20 mouse cellular contexts compared by ENCODE assay signal in genomic region chr9:48796267-48796822, GRCm38 (mm10). TPM values are rescaled to one million over a fixed set of nuclear protein-coding genes. Genes with fewer than 3 reads are reported as not detected.
A peak's percentile ranks its signal among the peaks of the same experiment; 100 is the strongest.
DNase-seq lines count a peak whose midpoint lies in the region; ATAC-seq and TF ChIP-seq lines count a peak whose summit lies in the region.
"Had no signal": no experiment of that assay in that cellular context is flagged by ENCODE, and none has a peak within 500 bp of the region (broad histone marks: within the 10 kb centered on the region; RNA-seq: fewer than 3 reads in every experiment).

No protein-coding gene starts in this region.

- 56% methylated on average over 11 of the region's 11 CpGs for WGBS in liver, postnatal 0 days (ENCODE audit: insufficient replicate concordance)
- WGBS in liver, embryonic 11.5 days = 45% methylated on average over 11 of the region's 11 CpGs
- WGBS in hindbrain, embryonic 14.5 days = 32% methylated on average over 11 of the region's 11 CpGs
- WGBS in limb, embryonic 12.5 days = 9% methylated on average over 11 of the region's 11 CpGs
- WGBS in neural tube, embryonic 14.5 days = 42% methylated on average over 11 of the region's 11 CpGs
- WGBS in kidney, embryonic 16.5 days = 31% methylated on average over 11 of the region's 11 CpGs

- 0 out of 2 replicates have a peak overlapping the region, but pooled peaks have one; percentile 21 for H3K9ac ChIP-seq in liver, postnatal 0 days (replicated peaks)
- H3K9ac ChIP-seq in liver, embryonic 11.5 days (ENCODE audit: low read depth, low read length) = no peak overlapping the region
- H3K9ac ChIP-seq in hindbrain, embryonic 14.5 days = peak overlapping the region; percentile 8; the same call in 1 of the 2 replicates
- no peak overlapping the region for H3K9ac ChIP-seq in limb, embryonic 12.5 days (replicated peaks)
- H3K9ac ChIP-seq in neural tube, embryonic 14.5 days (replicated peaks; ENCODE audit: low read depth, low read length) = no peak overlapping the region
- H3K9ac ChIP-seq in kidney, embryonic 16.5 days (replicated peaks; ENCODE audit: low read length) = no peak overlapping the region
- H3K9ac ChIP-seq: forebrain, postnatal 0 days; heart, embryonic 13.5 days; liver, embryonic 13.5 days had no signal

- 0 out of 2 replicates have a peak overlapping the region, but pooled peaks have one; percentile 13 for H3K4me2 ChIP-seq in liver, postnatal 0 days (ENCODE audit: low read depth, low read length)
- H3K4me2 ChIP-seq in liver, embryonic 11.5 days = no peak overlapping the region
- peak overlapping the region; percentile 22; the same call in 1 of the 2 replicates for H3K4me2 ChIP-seq in hindbrain, embryonic 14.5 days (replicated peaks)
- peak overlapping the region; percentile 47 for H3K4me2 ChIP-seq in limb, embryonic 12.5 days
- no peak overlapping the region for H3K4me2 ChIP-seq in neural tube, embryonic 14.5 days (ENCODE audit: low read depth, low read length)
- no peak overlapping the region for H3K4me2 ChIP-seq in kidney, embryonic 16.5 days (replicated peaks; ENCODE audit: low read depth, low read length)
- H3K4me2 ChIP-seq: heart, embryonic 13.5 days; liver, embryonic 13.5 days had no signal

- no peak for TF ChIP-seq EP300 in liver, postnatal 0 days (IDR thresholded peaks at IDR 0.05; ENCODE audit: low read depth)

- H3K27me3 ChIP-seq in liver, postnatal 0 days (ENCODE audit: insufficient read depth, low read length) = no peaks in the 10 kb centered on the region
- peaks cover 37% of the 10 kb centered on the region for H3K27me3 ChIP-seq in liver, embryonic 11.5 days (replicated peaks; ENCODE audit: control insufficient read depth, insufficient read depth, low read length)
- H3K27me3 ChIP-seq in hindbrain, embryonic 14.5 days (ENCODE audit: control insufficient read depth, insufficient read depth, low read length) = no peaks in the 10 kb centered on the region
- peaks cover 71% of the 10 kb centered on the region for H3K27me3 ChIP-seq in limb, embryonic 12.5 days
- H3K27me3 ChIP-seq in neural tube, embryonic 14.5 days (ENCODE audit: control insufficient read depth, insufficient read depth, low read length) = no peaks in the 10 kb centered on the region
- peaks cover 21% of the 10 kb centered on the region for H3K27me3 ChIP-seq in kidney, embryonic 16.5 days (ENCODE audit: insufficient read depth, low read length)

- ATAC-seq in liver, postnatal 0 days = no peak
- no peak for ATAC-seq in liver, embryonic 11.5 days (replicated peaks; ENCODE audit: low FRiP score)
- no peak for ATAC-seq in hindbrain, embryonic 14.5 days (ENCODE audit: low FRiP score)
- no peak for ATAC-seq in limb, embryonic 12.5 days (ENCODE audit: insufficient number of reproducible peaks, insufficient read depth, low FRiP score, low TSS enrichment, low read depth)
- ATAC-seq in neural tube, embryonic 14.5 days (ENCODE audit: low read depth) = 0 out of 2 replicates have a peak, but pooled peaks have one; percentile 6
- no peak for ATAC-seq in kidney, embryonic 16.5 days (ENCODE audit: low FRiP score, low TSS enrichment)
- ATAC-seq: forebrain, postnatal 0 days had no signal

- no peak for DNase-seq in liver, postnatal 0 days
- no peak for DNase-seq in liver, embryonic 11.5 days (ENCODE audit: low spot score)
- no peak for DNase-seq in hindbrain, embryonic 14.5 days (ENCODE audit: low spot score)
- no peak for DNase-seq in B cell, adult 2 months
- DNase-seq in urinary bladder, adult 2 months (ENCODE audit: low spot score) = no peak
- DNase-seq: adrenal gland, postnatal 14 days; cerebellum, adult 9-10 months; forebrain, postnatal 0 days; gastrocnemius, postnatal 25 days; heart, postnatal 4 days; kidney, adult 2 months; liver, embryonic 13.5 days; lung, postnatal 14 days; thymus, postnatal 25 days had no signal

- no peaks in the 10 kb centered on the region for H3K36me3 ChIP-seq in liver, postnatal 0 days (replicated peaks; ENCODE audit: insufficient read depth, low read length)
- no peaks in the 10 kb centered on the region for H3K36me3 ChIP-seq in liver, embryonic 11.5 days (ENCODE audit: control insufficient read depth, insufficient read depth, low read length)
- no peaks in the 10 kb centered on the region for H3K36me3 ChIP-seq in hindbrain, embryonic 14.5 days (replicated peaks; ENCODE audit: control insufficient read depth, insufficient read depth)
- H3K36me3 ChIP-seq in limb, embryonic 12.5 days = no peaks in the 10 kb centered on the region
- no peaks in the 10 kb centered on the region for H3K36me3 ChIP-seq in neural tube, embryonic 14.5 days (ENCODE audit: control insufficient read depth, insufficient read depth, low read length)
- H3K36me3 ChIP-seq in kidney, embryonic 16.5 days (ENCODE audit: insufficient read depth, low read length) = no peaks in the 10 kb centered on the region
- H3K36me3 ChIP-seq: heart, embryonic 13.5 days; liver, embryonic 13.5 days had no signal

- H3K4me3 ChIP-seq in liver, postnatal 0 days (ENCODE audit: low read depth, low read length) = no peak overlapping the region
- no peak overlapping the region for H3K4me3 ChIP-seq in liver, embryonic 11.5 days (ENCODE audit: low read depth, low read length)
- H3K4me3 ChIP-seq in hindbrain, embryonic 14.5 days (replicated peaks; ENCODE audit: low read length) = no peak overlapping the region
- no peak overlapping the region for H3K4me3 ChIP-seq in limb, embryonic 12.5 days (replicated peaks)
- no peak overlapping the region for H3K4me3 ChIP-seq in neural tube, embryonic 14.5 days (ENCODE audit: low read depth, low read length)
- no peak overlapping the region for H3K4me3 ChIP-seq in kidney, embryonic 16.5 days (ENCODE audit: low read length)
- H3K4me3 ChIP-seq: embryonic facial prominence, embryonic 10.5 days; erythroblast, embryonic 14.5 days; heart, embryonic 13.5 days; liver, embryonic 13.5 days had no signal

- peak overlapping the region; percentile 66 for H3K27ac ChIP-seq in liver, postnatal 0 days (ENCODE audit: low read depth)
- H3K27ac ChIP-seq in liver, embryonic 11.5 days (ENCODE audit: low read depth, low read length) = no peak overlapping the region
- H3K27ac ChIP-seq in hindbrain, embryonic 14.5 days = no peak overlapping the region
- no peak overlapping the region for H3K27ac ChIP-seq in limb, embryonic 12.5 days
- no peak overlapping the region for H3K27ac ChIP-seq in neural tube, embryonic 14.5 days (ENCODE audit: low read depth, low read length)
- no peak overlapping the region for H3K27ac ChIP-seq in kidney, embryonic 16.5 days (ENCODE audit: low read length)
- H3K27ac ChIP-seq: embryonic facial prominence, embryonic 10.5 days; heart, embryonic 13.5 days; liver, embryonic 13.5 days had no signal

- H3K4me1 ChIP-seq in liver, postnatal 0 days (ENCODE audit: insufficient read depth) = peaks cover 49% of the 10 kb centered on the region
- H3K4me1 ChIP-seq in liver, embryonic 11.5 days (replicated peaks; ENCODE audit: control insufficient read depth, insufficient read depth, low read length) = peaks cover 39% of the 10 kb centered on the region
- peaks cover 14% of the 10 kb centered on the region; the same call in 1 of the 2 replicates for H3K4me1 ChIP-seq in hindbrain, embryonic 14.5 days (replicated peaks; ENCODE audit: control insufficient read depth, insufficient read depth, low read length)
- peaks cover 38% of the 10 kb centered on the region for H3K4me1 ChIP-seq in limb, embryonic 12.5 days (replicated peaks)
- peaks cover 13% of the 10 kb centered on the region; the same call in 1 of the 2 replicates for H3K4me1 ChIP-seq in neural tube, embryonic 14.5 days (ENCODE audit: control insufficient read depth, insufficient read depth, low read length)
- H3K4me1 ChIP-seq in kidney, embryonic 16.5 days (ENCODE audit: insufficient read depth, low read length) = 0 out of 2 replicates have a peak, but pooled peaks cover 7% of the 10 kb centered on the region

- H3K9me3 ChIP-seq in liver, postnatal 0 days (ENCODE audit: low read length) = no peaks in the 10 kb centered on the region
- no peaks in the 10 kb centered on the region for H3K9me3 ChIP-seq in liver, embryonic 11.5 days (ENCODE audit: control insufficient read depth, low read length)
- no peaks in the 10 kb centered on the region for H3K9me3 ChIP-seq in hindbrain, embryonic 14.5 days (ENCODE audit: control insufficient read depth, low read length)
- no peaks in the 10 kb centered on the region for H3K9me3 ChIP-seq in limb, embryonic 12.5 days
- H3K9me3 ChIP-seq in neural tube, embryonic 14.5 days (ENCODE audit: control insufficient read depth, low read length) = no peaks in the 10 kb centered on the region
- H3K9me3 ChIP-seq in kidney, embryonic 16.5 days (ENCODE audit: low read length) = no peaks in the 10 kb centered on the region
- H3K9me3 ChIP-seq: embryonic facial prominence, embryonic 10.5 days; heart, embryonic 13.5 days; liver, embryonic 13.5 days had no signal

- no peak for TF ChIP-seq CTCF in liver, postnatal 0 days (IDR thresholded peaks at IDR 0.05; ENCODE audit: low read depth)

RNA-seq across cellular contexts. Expression of gene Zbtb16, which starts 39.7 kb away (rescaled TPM):
- polyA plus RNA-seq in liver, postnatal 0 days (2015; fragmentation: Nextera tagmentation; extraction: Ambion mirVana) = 2.2 and 2.5 TPM in 2 replicates
- 2.3 and 2.8 TPM in 2 replicates for polyA plus RNA-seq in liver, embryonic 11.5 days (2014; fragmentation: Nextera tagmentation; extraction: Ambion mirVana)
- 5.3 and 6.0 TPM in 2 replicates for polyA plus RNA-seq in hindbrain, embryonic 14.5 days (2014; fragmentation: Nextera tagmentation; extraction: Ambion mirVana)
- 2.5 and 2.9 TPM in 2 replicates for polyA plus RNA-seq in limb, embryonic 12.5 days (2016; fragmentation: Nextera tagmentation; extraction: Ambion mirVana)
- 8.9 and 12.0 TPM in 2 replicates for polyA plus RNA-seq in neural tube, embryonic 14.5 days (2014; fragmentation: Nextera tagmentation; extraction: Ambion mirVana)
- 1.5 and 1.8 TPM in 2 replicates for polyA plus RNA-seq in kidney, embryonic 16.5 days (2015; fragmentation: Nextera tagmentation; extraction: Ambion mirVana)
- 7.4 and 21.3 TPM in 2 replicates for polyA plus RNA-seq in urinary bladder, adult 2 months (2012; rRNA removed)

Comparison
In these comparisons a context has a peak if more than half of its experiments do, and no peak if none do; other contexts are left out.
1. H3K4me2 ChIP-seq: peak in liver, postnatal 0 days (single experiment), hindbrain, embryonic 14.5 days (single experiment) and limb, embryonic 12.5 days (single experiment); none in liver, embryonic 11.5 days (single experiment), neural tube, embryonic 14.5 days (single experiment) and kidney, embryonic 16.5 days (single experiment).
2. H3K9ac ChIP-seq: peak in liver, postnatal 0 days (single experiment) and hindbrain, embryonic 14.5 days (single experiment); none in liver, embryonic 11.5 days (single experiment), limb, embryonic 12.5 days (single experiment), neural tube, embryonic 14.5 days (single experiment) and kidney, embryonic 16.5 days (single experiment).